Mouse (Mus musculus) c-Kit-negative CD71-positive TER-119-positive erythroid progenitor cells, embryonic 14.5 days (primary cell): ENCODE data around the gene Hfe2.
"Not testable (repeated sequence)": the region's sequence is repeated elsewhere in the genome, so short reads cannot be mapped to it uniquely, and the experiment has no call there.

Source experiments
- DNase-seq: peaks from one replicate; pipeline ENCODE4 v3.0.0-alpha.2; 2013; ENCODE audit warnings: low read depth, low spot score

Hfe2 gene

DNA sequence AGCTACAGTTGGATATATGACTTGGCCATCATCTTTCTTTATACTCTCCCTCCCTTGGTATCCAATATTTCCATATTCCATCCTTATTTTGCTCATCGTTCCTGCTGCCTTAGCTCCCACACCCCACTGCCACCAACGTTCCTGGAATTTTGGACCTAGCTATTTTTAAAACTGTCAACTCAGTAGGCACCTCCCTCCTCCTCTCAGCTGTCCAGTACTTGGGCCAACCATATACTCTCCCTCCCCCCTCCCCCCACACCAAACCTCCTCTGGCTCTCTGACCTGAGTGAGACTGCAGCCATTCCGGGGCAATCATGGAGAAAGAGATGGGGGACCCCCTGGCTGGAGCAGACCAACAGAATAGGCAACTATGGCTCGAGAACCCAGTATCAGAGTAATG lies at the start of gene Hfe2:
Gene Hfe2, plus strand, starts transcription at position 259 of the 400 bp plus-strand sequence.
- DNase-seq, result no peak

- no peak for DNase-seq
These were observed 47.9 kb upstream of the Hfe2 start for GRCm38 (mm10) chr3:96477084-96477483.

GRCm38 (mm10) chr3:96477558-96477957 lies 47.4 kb upstream of the Hfe2 start:
- no peak for DNase-seq

GRCm38 (mm10) chr3:96479249-96479648 lies 45.7 kb upstream of the Hfe2 start:
- no peak for DNase-seq

- DNase-seq, result no peak
These were observed 44.2 kb upstream of the Hfe2 start for GRCm38 (mm10) chr3:96480684-96481270.

GRCm38 (mm10) chr3:96481856-96482255 lies 43.1 kb upstream of the Hfe2 start:
- DNase-seq, result no peak

- no peak for DNase-seq
These were observed 42.5 kb upstream of the Hfe2 start for GRCm38 (mm10) chr3:96482451-96482850.

GRCm38 (mm10) chr3:96483044-96483443 lies 41.9 kb upstream of the Hfe2 start:
- not testable (repeated sequence) for DNase-seq

GRCm38 (mm10) chr3:96483946-96484345 lies 41.0 kb upstream of the Hfe2 start:
- DNase-seq, result no peak

GRCm38 (mm10) chr3:96484921-96485320 lies 40.1 kb upstream of the Hfe2 start:
- no peak for DNase-seq

DNA sequence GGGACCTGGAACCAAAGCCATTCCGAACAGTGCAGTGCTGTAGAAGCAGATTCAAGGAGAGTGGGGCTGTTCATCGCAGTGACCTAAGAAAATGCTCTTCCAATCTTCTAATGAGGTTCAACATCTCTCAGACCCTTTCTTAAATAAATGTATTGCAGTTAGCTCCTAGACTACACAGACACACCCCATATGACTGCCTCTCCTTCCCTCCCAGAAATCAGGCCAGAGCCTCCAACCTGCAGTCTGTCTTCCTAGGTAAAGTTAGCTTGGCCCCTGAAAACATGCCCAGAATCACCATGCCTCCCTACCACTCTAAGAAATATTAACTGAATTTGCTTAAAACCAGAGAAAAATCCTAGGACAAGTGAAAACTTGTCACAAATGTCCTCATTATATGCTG lies 39.6 kb upstream of the Hfe2 start:
- DNase-seq, result no peak

GRCm38 (mm10) chr3:96486064-96486827 lies 38.7 kb upstream of the Hfe2 start:
- not testable (repeated sequence) for DNase-seq

DNA sequence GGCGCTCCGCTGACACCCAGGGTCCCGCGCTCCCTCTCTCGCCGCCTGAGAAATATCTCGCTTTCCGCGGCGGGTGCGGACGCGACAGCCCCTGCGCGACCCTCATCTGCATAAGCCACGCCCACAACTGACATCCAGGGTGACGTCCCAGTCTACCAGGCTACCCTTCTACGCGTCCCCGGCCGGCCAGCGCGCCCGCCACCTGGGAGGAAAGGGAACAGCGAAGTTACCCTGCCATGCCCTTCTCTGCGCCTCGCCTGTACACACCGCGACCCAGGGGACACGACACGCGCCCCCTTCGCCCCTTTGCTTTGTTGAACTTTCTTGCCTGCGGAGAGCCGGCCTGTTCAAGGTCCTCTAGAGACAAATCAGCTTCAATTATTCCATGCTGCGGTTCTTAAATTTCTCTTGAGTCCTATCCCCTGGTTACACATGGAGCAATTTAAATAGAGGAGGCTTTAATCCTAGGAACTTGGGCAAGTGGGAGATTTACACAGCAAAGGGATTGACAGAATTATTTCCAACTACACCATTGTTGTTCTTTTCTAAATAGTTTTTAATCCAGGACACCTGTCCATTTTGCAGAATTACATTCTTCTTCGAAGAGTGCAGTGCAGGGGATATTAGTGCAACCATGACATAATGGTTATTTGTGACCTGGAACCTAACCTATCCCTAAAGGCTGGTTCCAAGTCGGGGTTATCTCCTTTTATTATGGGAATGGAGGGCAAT lies 38.0 kb upstream of the Hfe2 start:
- not testable (repeated sequence) for DNase-seq

GRCm38 (mm10) chr3:96487596-96488289 lies 37.2 kb upstream of the Hfe2 start:
- DNase-seq, result no peak

DNA sequence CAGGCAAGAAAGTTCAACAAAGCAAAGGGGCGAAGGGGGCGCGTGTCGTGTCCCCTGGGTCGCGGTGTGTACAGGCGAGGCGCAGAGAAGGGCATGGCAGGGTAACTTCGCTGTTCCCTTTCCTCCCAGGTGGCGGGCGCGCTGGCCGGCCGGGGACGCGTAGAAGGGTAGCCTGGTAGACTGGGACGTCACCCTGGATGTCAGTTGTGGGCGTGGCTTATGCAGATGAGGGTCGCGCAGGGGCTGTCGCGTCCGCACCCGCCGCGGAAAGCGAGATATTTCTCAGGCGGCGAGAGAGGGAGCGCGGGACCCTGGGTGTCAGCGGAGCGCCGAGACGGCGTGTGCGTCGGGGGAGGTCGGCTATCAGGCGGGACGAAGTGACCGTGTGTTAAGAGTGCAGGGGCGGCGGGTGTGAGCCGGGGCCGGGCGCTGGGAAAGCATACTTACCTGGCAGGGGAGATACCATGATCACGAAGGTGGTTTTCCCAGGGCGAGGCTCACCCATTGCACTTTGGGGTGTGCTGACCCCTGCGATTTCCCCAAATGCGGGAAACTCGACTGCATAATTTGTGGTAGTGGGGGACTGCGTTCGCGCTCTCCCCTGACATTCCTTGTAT lies 36.6 kb upstream of the Hfe2 start:
- not testable (repeated sequence) for DNase-seq

- not testable (repeated sequence) for DNase-seq
These were observed 35.9 kb upstream of the Hfe2 start for GRCm38 (mm10) chr3:96488907-96489629.

GRCm38 (mm10) chr3:96489636-96490035 lies 35.3 kb upstream of the Hfe2 start:
- not testable (repeated sequence) for DNase-seq

GRCm38 (mm10) chr3:96494456-96494855 lies 30.5 kb upstream of the Hfe2 start:
- not testable (repeated sequence) for DNase-seq

GRCm38 (mm10) chr3:96494912-96495311 lies 30.1 kb upstream of the Hfe2 start:
- no peak for DNase-seq

DNA sequence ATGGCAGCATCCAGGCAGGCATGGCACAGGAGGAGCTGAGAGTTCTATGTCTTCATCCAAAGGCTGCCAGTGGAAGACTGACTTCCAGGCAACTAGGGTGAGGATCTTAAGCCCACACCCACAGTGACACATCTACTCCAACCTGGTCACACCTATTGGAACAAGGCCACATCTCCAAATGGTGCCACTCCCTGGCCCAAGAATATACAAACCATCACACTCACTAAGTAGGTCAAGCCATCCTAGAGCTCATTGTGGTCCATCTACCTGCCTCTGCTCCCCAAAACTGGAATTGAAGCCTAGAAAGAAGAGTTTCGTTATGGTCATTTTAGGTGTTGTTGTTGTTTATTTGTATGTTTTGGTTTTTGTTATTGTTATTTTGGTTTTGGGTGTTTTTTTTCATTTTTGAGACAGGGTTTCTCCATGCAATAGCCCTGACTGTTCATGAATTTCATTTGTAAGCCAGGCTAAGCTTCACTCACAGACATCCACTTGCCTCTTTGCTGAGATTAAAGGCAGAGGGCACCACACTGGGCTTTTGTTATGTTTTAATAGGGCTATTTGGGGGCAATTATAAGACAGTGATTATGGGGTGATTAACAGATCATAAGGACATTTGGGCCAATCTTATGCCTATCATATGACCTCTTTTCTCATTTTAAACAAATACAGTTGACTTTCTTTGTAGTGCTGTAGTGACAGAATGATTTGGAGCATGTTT lies 29.3 kb upstream of the Hfe2 start:
- DNase-seq, result no peak
